8 mouse cellular contexts compared by ENCODE assay signal in the genomic region with DNA sequence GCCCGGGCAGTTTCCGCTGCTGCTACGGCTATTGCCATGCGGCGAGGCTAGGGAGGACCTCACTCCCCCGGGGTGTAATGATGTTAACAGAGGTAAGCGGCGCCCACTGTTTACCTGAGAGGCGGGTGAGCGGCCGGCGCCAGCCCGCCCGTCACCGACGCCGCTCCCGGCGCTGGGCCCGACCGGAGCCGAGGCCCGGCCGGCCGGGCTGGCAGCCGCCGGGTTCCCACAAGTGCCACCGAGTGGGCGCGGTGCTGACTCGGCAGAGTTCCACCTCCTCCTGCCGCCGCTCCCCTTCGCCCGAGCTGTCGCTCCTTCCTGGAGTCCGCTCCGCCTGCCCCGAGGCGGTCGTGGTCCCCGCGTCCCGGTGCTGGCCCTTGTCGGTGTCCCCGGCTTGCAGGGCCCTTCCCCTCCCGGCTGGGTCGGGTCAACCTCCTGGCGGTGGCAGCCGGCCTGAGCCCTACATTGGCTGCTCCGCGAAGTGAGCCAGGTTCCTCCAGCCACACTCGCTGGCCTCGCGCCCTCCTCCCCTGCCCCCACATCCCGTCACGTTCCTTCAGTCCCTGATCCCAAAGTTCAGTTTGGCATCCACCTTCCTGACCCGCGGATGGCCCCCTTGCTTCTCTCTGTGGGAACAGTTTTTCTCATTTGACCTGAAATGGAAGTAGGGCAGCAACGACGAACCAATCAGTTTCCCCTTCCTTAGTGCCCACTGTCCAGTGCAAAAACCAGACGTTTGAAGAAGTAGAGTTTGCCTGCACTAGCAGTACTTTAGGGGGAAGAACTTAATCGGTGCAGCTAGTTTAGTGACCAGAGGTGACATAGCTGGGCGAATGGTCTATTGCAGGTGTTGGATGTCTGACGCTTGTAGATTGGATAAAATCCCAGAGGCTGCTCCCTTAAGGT. TPM values are rescaled to one million over a fixed set of nuclear protein-coding genes. Genes with fewer than 3 reads are reported as not detected.
A peak's percentile ranks its signal among the peaks of the same experiment; 100 is the strongest.
DNase-seq lines count a peak whose midpoint lies in the region; ATAC-seq and TF ChIP-seq lines count a peak whose summit lies in the region.

No protein-coding gene starts in this region.

- H3K9ac ChIP-seq in embryonic facial prominence, embryonic 12.5 days, result peak overlapping the region; percentile 92
- H3K9ac ChIP-seq in liver, embryonic 13.5 days, result peak overlapping the region; percentile 88
- H3K9ac ChIP-seq in stomach, embryonic 15.5 days, result peak overlapping the region; percentile 93

- TF ChIP-seq POLR2A in myocyte (IDR thresholded peaks at IDR 0.05; ENCODE audit: insufficient read length, low read depth), result no peak

- peak; percentile 80 for ATAC-seq in embryonic facial prominence, embryonic 12.5 days (ENCODE audit: insufficient number of reproducible peaks, insufficient read depth, low FRiP score, low TSS enrichment)
- peak; percentile 77 for ATAC-seq in liver, embryonic 13.5 days (ENCODE audit: low read depth)
- ATAC-seq in stomach, embryonic 15.5 days (ENCODE audit: insufficient read depth, low FRiP score, low read depth), result peak; percentile 74

- peak overlapping the region; percentile 81 for H3ac ChIP-seq in C2C12 (ENCODE audit: control insufficient read depth, insufficient read length, low read depth)
- peak overlapping the region; percentile 76 for H3ac ChIP-seq in myocyte (ENCODE audit: control insufficient read depth, insufficient read length)

- H3K79me2 ChIP-seq in C2C12 (ENCODE audit: control insufficient read depth, insufficient read depth), result peaks cover 57% of the 10 kb centered on the region
- H3K79me2 ChIP-seq in myocyte (ENCODE audit: control insufficient read depth, insufficient read depth), result peaks cover 50% of the 10 kb centered on the region

- peaks cover 11% of the 10 kb centered on the region for H3K4me1 ChIP-seq in embryonic facial prominence, embryonic 12.5 days
- H3K4me1 ChIP-seq in liver, embryonic 13.5 days (replicated peaks), result peaks cover 29% of the 10 kb centered on the region
- peaks cover 5% of the 10 kb centered on the region; the same call in 1 of the 2 replicates for H3K4me1 ChIP-seq in stomach, embryonic 15.5 days

- H3K27me3 ChIP-seq in C2C12 (ENCODE audit: control insufficient read depth, insufficient read depth, insufficient read length) (no peaks in the 10 kb centered on the region), myocyte (ENCODE audit: control insufficient read depth, insufficient read depth, insufficient read length) (no peaks in the 10 kb centered on the region)
- no peaks in the 10 kb centered on the region for H3K27me3 ChIP-seq in embryonic facial prominence, embryonic 12.5 days
- H3K27me3 ChIP-seq in liver, embryonic 13.5 days, result no peaks in the 10 kb centered on the region
- no peaks in the 10 kb centered on the region for H3K27me3 ChIP-seq in stomach, embryonic 15.5 days (replicated peaks)

- H3K4me3 ChIP-seq in C2C12 (ENCODE audit: insufficient read depth, poor library complexity, severe bottlenecking), result peak overlapping the region; percentile 92
- H3K4me3 ChIP-seq in embryonic facial prominence, embryonic 12.5 days, result peak overlapping the region; percentile 99
- peak overlapping the region; percentile 91 for H3K4me3 ChIP-seq in liver, embryonic 13.5 days (replicated peaks)
- H3K4me3 ChIP-seq in myocyte, result peak overlapping the region; percentile 74
- H3K4me3 ChIP-seq in stomach, embryonic 15.5 days (replicated peaks), result peak overlapping the region; percentile 97

- peak overlapping the region; percentile 95 for H3K27ac ChIP-seq in embryonic facial prominence, embryonic 12.5 days
- peak overlapping the region; percentile 94 for H3K27ac ChIP-seq in liver, embryonic 13.5 days
- H3K27ac ChIP-seq in stomach, embryonic 15.5 days, result peak overlapping the region; percentile 96

- TF ChIP-seq CTCF in C2C12 (IDR thresholded peaks at IDR 0.05; ENCODE audit: control insufficient read depth, insufficient read depth, insufficient read length), result no peak

- peaks cover 42% of the 10 kb centered on the region for H3K79me3 ChIP-seq in C2C12 (ENCODE audit: low read depth)

- peak overlapping the region; percentile 67 for H3K4me2 ChIP-seq in embryonic facial prominence, embryonic 12.5 days (replicated peaks)
- peak overlapping the region; percentile 89 for H3K4me2 ChIP-seq in liver, embryonic 13.5 days
- H3K4me2 ChIP-seq in myocyte (ENCODE audit: low read depth), result peak overlapping the region; percentile 74
- peak overlapping the region; percentile 76 for H3K4me2 ChIP-seq in stomach, embryonic 15.5 days

- H3K36me3 ChIP-seq in C2C12 (ENCODE audit: control insufficient read depth, insufficient read depth) (no peaks in the 10 kb centered on the region), myocyte (ENCODE audit: control insufficient read depth, insufficient read depth) (no peaks in the 10 kb centered on the region)
- H3K36me3 ChIP-seq in embryonic facial prominence, embryonic 12.5 days, result no peaks in the 10 kb centered on the region
- H3K36me3 ChIP-seq in liver, embryonic 13.5 days, result no peaks in the 10 kb centered on the region
- H3K36me3 ChIP-seq in stomach, embryonic 15.5 days, result no peaks in the 10 kb centered on the region

- DNase-seq in adrenal gland, postnatal 36 days, result peak; percentile 71 to 84
- peak; percentile 78 to 82 for DNase-seq in heart, adult 18-20 months
- DNase-seq in kidney, adult 18-20 months, result peak; percentile 83
- DNase-seq in liver, embryonic 13.5 days, result peak; percentile 59

- no peaks in the 10 kb centered on the region for H3K9me3 ChIP-seq in embryonic facial prominence, embryonic 12.5 days
- H3K9me3 ChIP-seq in liver, embryonic 13.5 days (replicated peaks), result no peaks in the 10 kb centered on the region
- H3K9me3 ChIP-seq in stomach, embryonic 15.5 days, result no peaks in the 10 kb centered on the region

- 1% methylated on average over 65 of the region's 65 CpGs for WGBS in embryonic facial prominence, embryonic 12.5 days
- under 1% methylated on average over 58 of the region's 65 CpGs for WGBS in liver, embryonic 13.5 days (ENCODE audit: insufficient replicate concordance)
- under 1% methylated on average over 65 of the region's 65 CpGs for WGBS in stomach, embryonic 15.5 days

TF ChIP-seq in C2C12, 6 proteins besides CTCF, POLR2A, EP300 and RAD21:
- TF ChIP-seq FOSL1 (IDR thresholded peaks at IDR 0.05; ENCODE audit: insufficient read depth, low read length, poor library complexity, severe bottlenecking) (no peak), MYOD1 (IDR thresholded peaks at IDR 0.05; ENCODE audit: control insufficient read depth, insufficient read length, low read depth) (no peak), MYOG (IDR thresholded peaks at IDR 0.05; ENCODE audit: control insufficient read depth, extremely low read depth, insufficient read length) (no peak), MAX (IDR thresholded peaks at IDR 0.05) (no peak)

TF ChIP-seq in myocyte, 11 proteins besides CTCF, POLR2A, EP300 and RAD21:
- TF ChIP-seq POLR2AphosphoS2 (IDR thresholded peaks at IDR 0.05; ENCODE audit: insufficient read length, low read depth) (peak; percentile 61), SRF (IDR thresholded peaks at IDR 0.05; ENCODE audit: control insufficient read depth, insufficient read length, low read depth) (no peak)

RNA-seq across cellular contexts. Expression of gene Snx13, which starts 0.6 kb away (rescaled TPM):
- polyA plus RNA-seq in C2C12 (2012; fragmentation: generic; extraction: Trizol), result 2.9 TPM
- total RNA-seq in adrenal gland, postnatal 36 days (2021), result 10 to 100 TPM; 37.1 to 48.9 TPM
- polyA plus RNA-seq in embryonic facial prominence, embryonic 12.5 days (2016; fragmentation: Nextera tagmentation; extraction: Ambion mirVana), result 22.7 and 24.7 TPM in 2 replicates
- total RNA-seq in heart, adult 18-20 months (2021), result 10 to 100 TPM; 58.8 to 69.4 TPM
- 7.9 and 9.8 TPM in 2 replicates for polyA plus RNA-seq in liver, embryonic 13.5 days (2015; fragmentation: Nextera tagmentation; extraction: Ambion mirVana)
- polyA plus RNA-seq in myocyte (2012; fragmentation: generic; extraction: Trizol), result 7.4 TPM
- polyA plus RNA-seq in stomach, embryonic 15.5 days (2015; fragmentation: Nextera tagmentation; extraction: Ambion mirVana), result 23.0 and 25.0 TPM in 2 replicates

Comparison
In these comparisons a context has a peak if more than half of its experiments do, and no peak if none do; other contexts are left out.
1. Peak in every context shown above with its lines: DNase-seq, ATAC-seq, H3K4me3 ChIP-seq and H3K27ac ChIP-seq.